Mouse (Mus musculus) myocyte (in vitro differentiated cells): ENCODE results near the gene Npw.

Experiments used
- E2F4 ChIP-seq: IDR thresholded peaks from one replicate; pipeline ENCODE4 v1.6.1; 2011; ENCODE audit warnings: mild to moderate bottlenecking, control low read depth, moderate library complexity; ENCODE audit not compliant: insufficient read depth
- MAX ChIP-seq: IDR thresholded peaks from one replicate; pipeline ENCODE4 v1.6.1; 2011; ENCODE audit warnings: low read depth, mild to moderate bottlenecking, control low read depth
- MYOD1 ChIP-seq, 3 experiments: IDR thresholded peaks; one replicate each; pipeline ENCODE4 v1.6.1; 2011; ENCODE audit warnings: control low read depth in 2 of 3, low read depth in 2 of 3, mild to moderate bottlenecking in 2 of 3, moderate library complexity in 1 of 3; ENCODE audit not compliant: insufficient read length in 2 of 3, control insufficient read depth in 1 of 3
- POLR2A ChIP-seq: IDR thresholded peaks from one replicate; pipeline ENCODE4 v1.6.1; 2011; ENCODE audit warnings: low read depth, mild to moderate bottlenecking, control low read depth, moderate library complexity; ENCODE audit not compliant: insufficient read length
- POLR2AphosphoS2 ChIP-seq: IDR thresholded peaks from one replicate; pipeline ENCODE4 v1.6.1; 2011; ENCODE audit warnings: low read depth, control low read depth; ENCODE audit not compliant: insufficient read length
- USF1 ChIP-seq: IDR thresholded peaks from one replicate; pipeline ENCODE4 v1.6.1; 2011; ENCODE audit warnings: low read depth, mild to moderate bottlenecking, control low read depth, moderate library complexity

DNA sequence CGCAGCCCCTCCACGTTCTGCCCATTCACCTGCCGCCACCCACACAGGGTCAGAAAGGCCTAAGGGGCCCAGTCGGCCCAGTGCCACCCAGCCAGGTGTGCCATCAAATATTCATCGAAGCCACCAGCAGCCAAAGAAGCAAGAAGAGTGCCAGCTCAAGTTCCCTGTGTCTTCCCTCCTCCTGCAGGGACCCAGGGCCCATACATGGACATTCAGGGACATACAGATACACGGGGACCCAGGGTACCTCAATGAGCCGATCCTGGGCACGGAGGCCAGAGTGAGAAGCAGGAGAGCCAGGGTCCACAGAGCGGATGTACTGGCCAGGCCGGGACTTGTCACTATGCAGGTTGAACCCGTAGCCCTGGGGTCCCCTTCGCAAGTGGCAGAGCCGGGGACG is 16.3 kb downstream of the Npw start:
- TF ChIP-seq MAX (no peak), USF1 (no peak), POLR2A (no peak), E2F4 (no peak), POLR2AphosphoS2 (no peak), MYOD1 (IDR thresholded peaks at IDR 0.05; ENCODE audit: control insufficient read depth in 1 of 3, insufficient read length in 2 of 3, low read depth in 2 of 3) (no peak)
